Mouse (Mus musculus): ENCODE measurements at regions not wholly inside any gene's neighbourhood (a gene's known extent, or its start where the extent isn't known, plus 50 kb on each side); places are given as distances from the start of the nearest gene placed in this dataset.

DNA sequence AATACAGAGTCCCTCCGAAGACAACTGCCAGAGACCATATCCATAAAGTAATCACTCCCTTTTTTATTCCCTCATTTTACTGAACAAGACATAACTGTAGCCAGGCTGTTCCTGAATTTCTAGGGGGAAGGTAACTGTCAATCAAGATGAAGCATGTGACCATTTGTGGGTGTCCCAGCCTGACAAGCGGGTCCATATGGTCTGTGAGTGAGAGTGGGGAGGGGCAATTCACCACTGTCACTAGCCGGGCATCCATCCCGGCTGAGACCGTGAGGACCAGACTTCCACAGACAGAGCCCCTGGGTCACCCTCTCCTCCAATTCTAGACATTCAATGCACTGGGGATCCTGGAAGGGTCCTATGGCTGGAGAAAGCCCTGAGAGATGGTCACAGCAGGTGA lies 54.6 kb downstream of the Gm11733 start:
- no peak for DNase-seq (ENCODE audit: low read depth)

DNA sequence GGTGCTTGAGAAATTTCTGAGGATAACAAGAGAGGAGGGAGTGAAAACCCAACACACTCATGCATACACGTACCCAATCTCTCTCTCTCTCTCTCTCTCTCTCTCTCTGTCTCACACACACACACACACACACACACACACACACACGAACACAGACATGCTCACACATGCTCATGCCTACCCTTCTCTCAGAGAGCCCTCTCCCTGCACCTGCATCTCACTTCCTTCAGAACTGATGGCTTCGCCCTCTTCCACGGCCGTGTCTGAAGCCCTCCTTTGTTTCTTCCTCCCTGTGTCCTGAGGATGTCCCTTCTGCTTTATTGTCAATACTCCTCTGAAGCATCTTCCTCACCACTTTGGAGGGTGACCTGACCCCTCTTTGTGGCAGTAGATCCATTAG lies 56.4 kb downstream of the Gm11733 start:
- DNase-seq (ENCODE audit: low read depth) = no peak

DNA sequence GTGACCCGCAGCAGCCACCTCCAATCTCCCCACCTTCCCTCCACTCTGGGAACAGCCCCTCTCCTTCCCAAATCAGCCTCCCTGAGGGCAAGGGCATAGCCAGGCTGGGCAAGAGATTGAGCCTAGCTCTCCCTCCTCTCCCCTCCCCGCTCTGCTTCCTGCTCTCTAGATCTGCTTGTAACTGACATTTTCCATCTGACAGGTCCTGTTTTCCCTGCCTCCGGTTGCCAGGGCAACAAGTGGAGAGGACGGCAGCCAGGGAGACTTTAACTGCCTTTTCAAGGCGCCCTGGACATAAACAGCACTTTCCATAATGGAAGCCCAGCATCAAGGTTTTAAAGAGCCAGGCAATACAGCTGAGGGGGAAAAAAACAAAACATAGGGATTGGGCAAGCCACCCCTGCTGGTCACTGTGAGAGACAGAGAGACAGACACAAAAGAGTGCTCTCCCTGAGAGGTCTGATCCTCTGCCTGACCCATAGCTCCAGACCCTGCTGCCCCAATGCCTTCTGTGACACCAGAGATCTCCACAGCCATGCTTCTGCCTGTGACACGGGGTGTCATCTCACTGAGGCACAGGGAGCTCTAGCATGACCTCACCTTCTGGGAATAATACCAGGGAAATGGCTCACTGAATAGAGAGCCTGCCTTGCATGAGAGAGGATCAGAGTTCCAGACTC lies 57.2 kb downstream of the Gm11733 start:
- DNase-seq (ENCODE audit: low read depth) = no peak

DNA sequence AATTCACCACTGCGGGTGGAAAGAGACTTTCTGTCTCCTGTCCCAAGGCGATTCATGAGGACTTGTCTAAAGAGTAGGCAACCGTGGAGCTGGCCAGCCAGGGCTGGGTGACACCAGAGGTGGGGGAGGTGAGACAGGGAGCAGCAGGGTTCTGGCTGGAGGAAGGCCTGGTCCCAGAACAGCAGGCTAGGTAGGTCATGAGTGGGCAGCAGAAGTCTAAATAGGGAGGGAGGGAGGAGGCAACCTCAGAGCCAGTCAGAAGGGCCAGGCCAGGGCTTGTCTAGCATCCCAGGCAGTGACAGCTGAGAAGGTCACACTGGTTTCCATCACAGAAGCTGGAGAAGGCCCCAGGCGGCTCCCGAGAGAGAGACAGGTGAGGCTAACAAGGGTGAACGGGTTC lies 59.0 kb downstream of the Gm11733 start:
- DNase-seq (ENCODE audit: low read depth) = no peak

DNA sequence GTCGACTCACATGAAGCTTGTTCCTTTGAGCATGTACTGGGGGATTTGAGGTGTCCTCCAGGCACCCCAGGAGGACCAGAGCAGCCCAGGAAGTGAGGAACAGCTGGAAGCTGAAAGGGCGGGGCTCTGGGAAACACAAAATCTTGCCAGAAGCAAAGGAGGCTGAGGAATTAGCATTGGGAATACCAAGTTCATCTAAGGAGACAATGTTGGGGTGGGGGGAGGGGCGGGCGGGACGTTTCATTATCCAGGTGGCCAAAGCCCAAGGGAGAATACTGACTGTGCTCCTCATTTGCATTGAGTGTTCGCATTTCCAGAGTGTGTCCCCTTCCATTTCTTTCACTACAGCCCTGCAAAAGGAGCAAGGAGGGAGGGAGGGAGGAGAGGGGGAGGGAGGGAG lies 60.3 kb downstream of the Gm11733 start:
- DNase-seq (ENCODE audit: low read depth) = no peak

DNA sequence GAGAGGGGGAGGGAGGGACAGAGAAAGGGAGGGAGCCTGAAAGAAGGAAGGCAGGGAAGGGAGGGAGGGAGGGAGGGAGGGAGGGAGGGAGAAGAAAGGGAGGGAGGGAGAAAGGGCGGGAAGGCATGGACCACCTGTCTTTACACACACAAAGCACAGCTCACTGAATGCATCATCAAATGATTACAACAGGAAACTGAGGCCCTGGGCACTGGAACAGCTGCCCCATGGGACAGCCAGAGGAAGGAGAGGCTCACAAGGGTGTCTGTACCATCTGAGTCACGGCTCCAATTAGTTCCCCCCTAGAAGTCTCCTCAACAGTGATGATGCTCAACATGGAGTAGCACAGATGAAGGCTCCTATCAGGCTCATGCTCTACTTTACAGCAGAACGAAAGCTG lies 60.8 kb downstream of the Gm11733 start:
- no peak for DNase-seq (ENCODE audit: low read depth)

DNA sequence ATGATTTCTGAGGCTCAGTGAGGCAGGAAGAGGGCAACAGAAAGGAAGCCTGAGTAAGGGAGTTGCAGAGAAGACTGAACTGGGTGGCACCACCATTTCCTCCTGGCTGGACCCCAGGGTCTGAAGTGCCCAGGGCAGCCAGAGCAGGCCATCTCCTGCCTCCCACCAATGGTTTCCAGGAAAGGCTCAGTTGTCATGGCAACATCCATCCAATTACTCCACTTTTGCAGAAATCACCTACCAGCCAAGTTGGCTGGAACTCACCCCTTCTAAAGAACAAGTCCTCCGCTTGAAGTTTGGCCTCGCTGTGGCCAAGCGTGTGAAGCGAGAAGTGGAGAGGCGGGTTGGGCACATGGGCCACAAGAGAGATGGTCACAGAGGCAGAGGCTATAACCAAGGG lies 67.8 kb downstream of the Gm11733 start:
- no peak for DNase-seq (ENCODE audit: low read depth)

DNA sequence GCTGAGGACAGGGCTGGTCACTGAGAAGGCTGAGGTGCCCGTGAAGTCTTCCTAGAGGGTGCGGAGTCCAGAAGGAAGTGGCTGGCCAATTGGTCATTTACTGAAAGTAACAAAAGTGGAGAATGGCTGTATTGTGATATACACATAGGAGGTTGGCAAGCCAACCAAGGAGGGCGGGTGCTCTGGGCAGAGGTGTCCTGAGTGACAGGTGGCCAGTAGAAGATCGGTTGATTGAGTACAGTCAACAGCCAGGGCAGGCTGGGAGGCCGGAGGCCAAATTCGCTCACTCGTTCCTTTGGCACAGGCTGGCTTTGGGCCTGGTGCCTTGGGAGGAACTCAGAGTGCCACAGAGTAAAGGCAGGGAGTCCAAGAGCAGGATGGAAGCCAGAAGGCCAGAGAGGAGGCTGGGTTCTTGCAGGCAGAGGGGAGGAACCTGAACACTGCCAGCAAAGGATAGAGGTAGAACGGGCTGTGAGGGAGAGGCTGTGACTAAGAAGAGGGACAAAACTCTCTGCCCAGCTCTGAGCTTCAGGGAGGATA lies 68.3 kb downstream of the Gm11733 start:
- DNase-seq (ENCODE audit: low read depth) = no peak

DNA sequence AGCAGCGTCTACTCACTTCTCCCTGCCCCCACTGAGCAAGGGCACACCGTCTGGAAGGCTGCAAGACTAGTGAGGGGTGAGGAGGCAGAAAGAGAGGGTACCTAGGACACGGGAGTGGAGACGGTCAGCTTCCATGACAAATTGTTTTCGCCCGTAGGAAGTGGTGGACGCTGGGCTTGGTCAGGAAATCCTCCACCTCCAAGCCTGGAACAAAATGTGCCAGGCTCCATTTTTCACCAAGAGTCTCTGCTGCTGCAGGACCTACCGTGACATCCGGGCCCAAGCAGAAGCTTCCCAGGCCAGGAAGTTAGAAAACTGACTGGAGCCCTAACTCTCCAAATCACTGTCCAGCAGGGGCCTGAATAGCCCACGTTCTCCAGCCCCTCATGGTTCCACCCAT lies 69.9 kb downstream of the Gm11733 start:
- no peak for DNase-seq (ENCODE audit: low read depth)

DNA sequence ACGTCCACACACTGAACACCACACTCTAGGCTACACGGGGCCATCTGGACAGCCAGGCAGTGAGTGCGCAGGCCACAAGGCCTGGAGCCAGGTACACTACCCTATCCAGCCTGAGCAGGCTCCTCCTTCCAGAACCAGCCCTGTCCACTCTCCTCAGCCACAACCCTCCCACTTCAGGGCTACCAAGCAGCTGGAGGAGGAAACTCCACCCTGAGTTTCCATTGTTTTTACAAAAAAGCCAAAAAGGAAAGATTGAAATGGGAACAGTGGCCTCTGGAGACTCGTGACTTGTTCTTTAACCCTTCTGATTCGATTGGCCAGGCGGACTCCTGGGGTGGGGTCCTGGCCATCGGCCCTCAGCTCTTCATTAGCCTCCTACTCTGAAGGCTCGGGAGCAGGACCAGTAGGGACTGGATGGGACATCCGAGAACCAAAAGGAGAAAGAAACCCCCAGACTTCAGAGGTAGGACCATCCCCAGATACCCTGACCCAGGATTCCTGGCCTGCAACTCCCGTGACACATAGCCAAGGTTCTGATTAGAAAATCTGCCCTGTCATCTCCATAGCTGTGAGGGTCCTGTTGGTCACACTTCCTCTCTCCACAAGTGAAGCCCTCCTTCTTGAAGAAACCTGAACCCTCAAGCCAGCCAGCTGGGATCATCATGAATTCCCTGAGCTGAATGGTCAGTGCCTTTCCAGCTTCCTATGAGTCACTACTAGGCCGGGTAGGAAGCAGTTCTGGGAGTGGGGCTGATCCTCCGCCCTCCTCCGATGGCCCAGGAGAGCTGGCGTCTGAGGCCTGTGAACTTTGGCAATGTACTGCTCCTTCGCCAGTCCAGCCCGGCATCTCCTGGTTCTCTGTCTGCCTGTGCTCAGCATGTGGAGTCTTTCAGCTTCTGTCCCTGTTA lies 73.6 kb downstream of the Gm11733 start:
- peak; percentile 57 for DNase-seq (ENCODE audit: low read depth)

DNA sequence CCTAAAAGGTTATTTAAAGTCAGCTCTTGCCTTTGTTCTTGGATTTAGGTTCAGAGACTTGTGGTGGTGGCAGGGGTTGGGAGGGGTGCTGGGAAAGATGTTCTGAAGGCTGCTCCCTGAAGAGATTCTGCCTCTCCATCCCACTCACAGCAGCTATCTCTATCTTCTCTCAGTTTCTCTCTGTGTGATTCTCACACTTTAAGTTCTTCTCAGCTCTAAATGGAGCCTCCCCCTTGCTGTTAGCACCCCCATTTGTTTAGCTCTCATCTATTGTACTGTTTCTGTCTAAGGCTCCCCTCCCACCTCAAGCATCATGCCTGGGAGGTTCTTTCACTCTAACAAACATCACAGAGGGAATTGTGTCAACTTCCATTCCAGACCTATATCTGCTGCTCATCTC lies 75.7 kb downstream of the Gm11733 start:
- DNase-seq (ENCODE audit: low read depth) = no peak

DNA sequence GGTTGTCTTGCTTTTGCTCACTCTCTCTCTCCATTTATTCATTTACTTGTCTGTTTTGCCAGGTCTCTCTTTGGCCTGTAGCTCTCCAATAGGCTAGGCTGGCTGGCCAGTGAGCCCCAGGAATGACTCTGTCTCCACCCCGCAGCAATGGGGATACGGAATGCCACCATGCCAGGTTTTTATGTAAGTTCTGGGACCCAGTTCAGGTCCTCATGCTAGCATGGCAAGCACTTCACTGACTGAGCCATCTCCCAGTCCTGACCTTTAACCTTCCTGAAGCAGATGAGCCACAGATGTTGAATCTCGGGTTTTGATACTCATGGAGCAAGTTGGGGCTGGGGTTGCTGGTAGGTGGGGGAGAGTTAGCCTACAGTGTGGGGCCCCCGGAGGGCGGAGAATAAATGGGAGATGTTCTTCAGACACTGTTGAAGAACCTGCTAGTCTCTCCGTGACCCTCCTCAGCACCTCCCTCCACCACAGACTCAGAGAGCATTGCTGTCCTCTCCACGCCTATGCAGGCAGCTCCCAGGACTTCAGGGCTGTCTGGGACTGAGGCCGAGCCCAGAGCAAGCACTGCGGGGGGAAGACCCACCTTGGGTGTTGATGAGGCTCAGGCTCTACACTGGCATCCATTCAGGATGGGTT lies 83.9 kb downstream of the Gm11733 start:
- DNase-seq (ENCODE audit: low read depth) = no peak

DNA sequence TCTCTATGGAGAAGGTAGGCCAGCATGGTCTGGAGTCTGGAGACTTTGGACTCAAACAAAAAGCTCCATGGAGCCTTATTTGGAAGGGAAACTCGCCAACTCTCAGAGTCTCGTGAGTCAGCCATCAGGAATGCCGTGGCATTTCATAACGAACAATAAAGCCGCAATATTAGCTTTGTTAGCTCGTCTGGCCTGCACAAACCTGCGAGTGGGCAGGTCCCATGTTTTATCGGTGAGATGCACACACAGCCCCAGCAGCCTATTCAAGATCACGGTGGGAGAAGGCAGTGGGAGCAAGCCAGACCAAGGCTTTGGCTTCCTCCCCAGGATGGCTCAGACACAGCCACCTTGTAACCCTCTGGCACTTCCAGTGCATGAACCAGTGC lies 84.4 kb downstream of the Gm11733 start:
- DNase-seq (ENCODE audit: low read depth) = peak; percentile 95

DNA sequence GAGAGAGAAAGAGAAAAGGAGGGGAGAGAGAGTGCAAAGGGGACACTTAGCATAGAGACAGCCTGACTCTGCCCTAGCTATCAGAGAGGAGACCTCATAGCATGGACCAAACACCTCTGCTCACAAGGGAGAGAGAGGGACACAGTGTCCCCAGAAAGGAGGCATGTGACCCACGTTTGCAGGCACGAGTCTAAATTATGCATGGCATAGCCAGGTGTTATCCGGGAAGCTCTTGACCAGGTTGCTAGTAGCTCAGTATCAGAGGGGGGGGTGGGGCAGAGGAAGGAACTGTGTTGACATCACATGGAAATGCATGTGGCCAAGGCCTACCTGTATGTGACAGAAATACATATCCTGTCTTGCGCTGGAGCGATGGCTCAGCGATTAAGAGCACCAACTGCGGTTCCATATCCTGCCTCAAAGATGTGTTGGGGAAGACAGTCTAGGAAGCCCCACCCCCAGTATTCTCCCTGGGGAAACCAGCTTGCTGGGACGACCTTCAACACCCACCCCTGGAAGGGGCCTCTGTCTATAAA lies 84.5 kb upstream of the Tnrc6c start:
- DNase-seq (ENCODE audit: low read depth) = no peak

DNA sequence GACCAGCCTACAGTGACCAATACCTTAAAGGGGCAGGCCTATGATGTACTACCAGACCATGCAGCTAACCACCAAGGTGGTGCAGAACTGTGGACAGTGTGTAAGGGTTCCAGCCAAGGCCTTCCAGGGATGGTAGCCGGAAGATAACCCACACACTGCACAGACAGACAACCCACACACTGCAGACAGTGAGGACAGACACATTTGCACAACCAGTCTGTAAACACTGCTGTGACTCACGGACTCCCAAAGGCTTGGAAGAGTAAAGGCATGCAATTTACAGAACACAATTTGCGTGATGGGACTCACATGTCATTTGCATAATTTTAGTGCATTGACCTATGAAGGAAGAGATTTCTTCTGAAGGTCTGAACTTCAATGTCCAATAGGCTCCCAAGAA lies 82.2 kb upstream of the Tnrc6c start:
- DNase-seq (ENCODE audit: low read depth) = no peak

DNA sequence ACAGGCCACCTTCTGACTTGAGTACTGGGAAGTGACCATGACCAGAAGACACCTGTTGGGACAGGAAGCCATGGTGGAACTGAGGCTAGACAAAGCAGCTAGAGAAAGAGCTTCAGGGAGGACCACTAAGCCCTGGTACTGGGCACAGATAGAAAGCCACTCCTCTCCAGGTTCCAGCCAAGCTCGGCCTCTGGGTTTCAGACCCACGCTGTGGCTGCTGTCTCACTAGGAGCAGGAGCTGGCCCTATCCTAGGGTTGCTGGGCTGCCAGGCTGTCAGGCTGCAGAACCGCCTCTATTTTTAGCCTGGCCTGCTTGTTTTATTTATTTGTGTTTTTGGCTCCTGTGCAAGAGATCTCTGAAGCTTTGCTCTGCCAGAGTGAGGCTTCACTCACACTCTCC lies 79.4 kb upstream of the Tnrc6c start:
- peak; percentile 61 for DNase-seq (ENCODE audit: low read depth)

DNA sequence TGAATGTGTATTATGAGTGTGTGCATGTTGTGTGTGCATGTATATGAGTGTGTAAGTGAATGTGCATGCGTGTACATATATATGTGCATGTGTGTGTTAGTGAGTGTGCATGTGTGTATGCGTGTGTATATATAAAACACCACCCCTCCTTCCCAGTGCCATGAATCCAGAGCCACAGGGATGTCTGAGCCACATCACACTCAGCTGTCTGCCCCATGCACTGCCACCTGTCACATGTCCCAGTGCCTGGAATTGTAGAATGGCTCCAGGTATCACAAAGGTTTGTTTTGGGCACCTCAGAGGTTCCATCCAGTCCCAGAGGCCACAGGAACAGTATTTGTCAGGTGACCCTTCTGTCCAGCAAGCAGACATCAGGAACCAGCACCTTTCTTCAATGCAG lies 75.0 kb upstream of the Tnrc6c start:
- DNase-seq (ENCODE audit: low read depth) = no peak

DNA sequence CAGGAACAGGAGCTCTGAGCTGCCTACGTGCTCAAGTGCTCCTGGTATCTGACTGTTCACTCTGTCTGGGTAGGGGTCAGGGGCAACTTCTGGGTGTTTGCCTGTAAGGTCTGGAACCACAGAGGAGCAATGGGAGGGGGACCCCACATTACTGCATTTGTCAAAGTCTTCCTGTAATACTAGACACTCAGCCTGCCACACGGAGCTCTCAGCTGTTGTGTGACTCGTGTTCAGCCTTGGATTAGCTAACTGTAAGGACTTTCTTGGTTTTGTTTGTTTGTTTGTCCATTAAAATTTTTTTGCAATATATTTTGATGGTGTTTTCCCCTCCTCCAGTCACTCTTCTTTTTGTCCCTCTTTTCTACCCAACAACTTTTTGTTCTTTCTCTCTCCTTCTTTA lies 74.4 kb upstream of the Tnrc6c start:
- no peak for DNase-seq (ENCODE audit: low read depth)

DNA sequence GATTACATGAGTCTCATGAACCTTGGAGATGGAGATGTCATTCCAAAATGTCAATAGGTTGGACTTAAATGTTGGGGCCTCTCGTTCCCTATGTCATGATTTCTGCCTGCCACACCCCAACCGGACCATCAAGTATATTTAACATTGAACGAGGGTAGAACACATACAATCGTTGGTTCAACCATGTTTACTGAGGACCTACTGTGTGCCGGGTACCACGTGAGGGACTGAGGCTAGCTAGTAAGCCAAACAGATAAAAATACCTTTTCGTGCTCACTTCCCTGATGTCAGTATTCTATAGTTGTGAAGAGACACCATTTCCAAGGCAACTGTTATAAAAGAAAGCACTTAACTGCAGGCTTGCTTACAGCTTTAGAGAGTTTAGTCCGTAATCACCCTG lies 70.6 kb upstream of the Tnrc6c start:
- DNase-seq (ENCODE audit: low read depth) = no peak

DNA sequence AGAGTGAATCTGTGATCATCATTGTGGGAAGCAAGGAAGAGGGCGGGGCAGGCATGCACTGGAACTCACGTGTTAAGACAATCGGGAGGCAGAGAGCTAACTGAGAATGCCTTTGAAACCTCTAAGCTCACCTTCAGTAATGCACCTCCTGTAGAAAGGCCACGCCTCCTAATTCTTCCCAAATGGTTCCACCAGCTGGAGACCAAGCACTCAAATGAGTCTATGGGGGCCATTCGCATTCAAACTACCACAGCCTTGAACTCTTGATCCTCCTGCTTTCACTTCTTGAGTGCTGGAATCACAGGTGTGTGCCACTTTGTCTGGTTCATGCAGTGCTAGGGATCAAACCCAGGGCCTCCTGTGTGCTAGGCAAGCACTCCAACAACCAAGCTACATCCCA lies 68.5 kb upstream of the Tnrc6c start:
- DNase-seq (ENCODE audit: low read depth) = no peak

DNA sequence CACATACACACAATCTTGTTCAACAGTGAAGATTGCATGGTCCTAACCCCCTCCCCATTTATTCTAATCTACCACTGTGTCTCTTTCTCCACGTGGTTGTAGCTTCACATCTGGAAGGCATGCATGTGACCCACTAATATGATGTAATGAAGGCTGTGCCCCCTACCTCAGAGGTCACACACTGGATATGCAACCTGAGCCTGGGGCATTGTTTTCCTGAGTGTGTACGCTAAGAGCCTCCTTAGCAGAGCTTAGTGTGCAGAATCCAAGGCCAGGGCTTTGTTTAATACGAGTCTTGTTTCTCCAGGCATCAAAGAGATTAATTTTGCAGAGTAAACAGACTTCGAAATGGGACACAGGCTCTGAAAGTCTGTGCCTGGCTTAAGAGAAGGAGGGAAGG lies 68.0 kb upstream of the Tnrc6c start:
- no peak for DNase-seq (ENCODE audit: low read depth)

DNA sequence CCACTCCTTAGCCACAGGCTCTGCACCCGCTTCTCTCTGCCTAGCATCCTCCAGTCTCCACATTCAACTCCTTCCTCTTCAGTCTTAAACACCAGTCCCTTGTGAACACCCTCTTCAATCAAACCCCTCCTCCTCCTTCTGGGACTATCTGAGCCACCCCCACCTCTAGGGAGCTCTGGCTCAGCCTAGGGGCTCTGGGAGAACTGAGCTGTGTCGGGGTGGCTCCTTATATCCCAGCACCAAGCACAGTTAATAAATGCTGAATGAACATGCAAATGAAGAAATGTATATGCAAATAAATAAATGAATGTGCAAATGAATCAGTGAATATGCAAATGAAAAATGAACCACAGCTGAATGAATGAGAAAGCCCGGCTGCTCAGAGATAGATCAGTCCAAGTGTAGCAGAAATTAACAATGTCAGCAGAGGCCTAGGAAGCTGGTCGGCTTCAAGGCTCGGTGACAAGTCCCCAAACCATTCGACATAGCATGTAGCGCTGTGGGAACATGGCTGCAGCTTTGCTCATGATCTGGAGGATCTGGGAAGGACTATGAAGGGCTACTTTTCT lies 67.1 kb upstream of the Tnrc6c start:
- no peak for DNase-seq (ENCODE audit: low read depth)
